Comparison of ENCODE assay signal across 23 mouse cellular contexts in genomic region chr5:75850855-75851254, GRCm38 (mm10).
"Had no signal": no experiment of that assay in that cellular context is flagged by ENCODE, and none has a peak within 500 bp of the region (broad histone marks: within the 10 kb centered on the region; RNA-seq: fewer than 3 reads in every experiment).

No protein-coding gene starts in this region.

- H3K4me3 ChIP-seq: gastrocnemius, adult 2 months; heart, adult 2 months; heart, embryonic 13.5 days; heart, embryonic 15.5 days; hindbrain, embryonic 13.5 days; hindbrain, embryonic 15.5 days; kidney, embryonic 15.5 days; left cerebral cortex, adult 2 months; limb, embryonic 13.5 days; limb, embryonic 15.5 days; liver, embryonic 13.5 days had no signal

- H3K9me3 ChIP-seq: heart, embryonic 13.5 days; heart, embryonic 15.5 days; hindbrain, embryonic 13.5 days; hindbrain, embryonic 15.5 days; kidney, embryonic 15.5 days; limb, embryonic 13.5 days; limb, embryonic 15.5 days; liver, embryonic 13.5 days had no signal

- H3K4me2 ChIP-seq: heart, embryonic 13.5 days; heart, embryonic 15.5 days; hindbrain, embryonic 13.5 days; hindbrain, embryonic 15.5 days; kidney, embryonic 15.5 days; limb, embryonic 13.5 days; limb, embryonic 15.5 days; liver, embryonic 13.5 days had no signal

- H3K9ac ChIP-seq: heart, embryonic 13.5 days; heart, embryonic 15.5 days; hindbrain, embryonic 13.5 days; hindbrain, embryonic 15.5 days; kidney, embryonic 15.5 days; limb, embryonic 13.5 days; limb, embryonic 15.5 days; liver, embryonic 13.5 days had no signal

- H3K27me3 ChIP-seq: hindbrain, embryonic 13.5 days; hindbrain, embryonic 15.5 days; kidney, embryonic 15.5 days; limb, embryonic 13.5 days; limb, embryonic 15.5 days; liver, embryonic 13.5 days had no signal

- H3K36me3 ChIP-seq: heart, embryonic 13.5 days; heart, embryonic 15.5 days; hindbrain, embryonic 13.5 days; hindbrain, embryonic 15.5 days; kidney, embryonic 15.5 days; limb, embryonic 13.5 days; limb, embryonic 15.5 days; liver, embryonic 13.5 days had no signal

- H3K27ac ChIP-seq: gastrocnemius, adult 2 months; heart, adult 2 months; heart, embryonic 13.5 days; heart, embryonic 15.5 days; hindbrain, embryonic 13.5 days; hindbrain, embryonic 15.5 days; hindbrain, postnatal 0 days; kidney, embryonic 15.5 days; kidney, postnatal 0 days; left cerebral cortex, adult 2 months; limb, embryonic 13.5 days; limb, embryonic 15.5 days; liver, embryonic 13.5 days had no signal

- ATAC-seq: hindbrain, postnatal 0 days; intestine, embryonic 16.5 days had no signal

- H3K4me1 ChIP-seq: heart, embryonic 13.5 days; heart, embryonic 15.5 days had no signal

- DNase-seq: gastrocnemius, adult 2 months; gastrocnemius, postnatal 10 days; gastrocnemius, postnatal 25 days; heart, adult 2 months; heart, postnatal 14 days; heart, postnatal 36 days; kidney, adult 11 months; kidney, adult 2 months; kidney, adult 9 months; kidney, postnatal 14 days; kidney, postnatal 36 days; liver, embryonic 13.5 days had no signal
